Mouse (Mus musculus) C2C12 (cell line): ENCODE data around the gene Pecr.

Source experiments
- CTCF ChIP-seq: IDR thresholded peaks from one replicate; pipeline ENCODE4 v1.5.1; 2011; ENCODE audit not compliant: control insufficient read depth, insufficient read depth, insufficient read length
- FOSL1 ChIP-seq: IDR thresholded peaks from one replicate; pipeline ENCODE4 v1.8.0; 2011; ENCODE audit warnings: mild to moderate bottlenecking, low read length; ENCODE audit not compliant: poor library complexity, insufficient read depth, severe bottlenecking
- MAX ChIP-seq: IDR thresholded peaks from one replicate; pipeline ENCODE4 v1.6.1; 2011; ENCODE audit warnings: mild to moderate bottlenecking, control low read depth
- MYOD1 ChIP-seq: IDR thresholded peaks from one replicate; pipeline ENCODE4 v1.6.1; 2011; ENCODE audit warnings: low read depth; ENCODE audit not compliant: control insufficient read depth, insufficient read length
- MYOG ChIP-seq: IDR thresholded peaks from one replicate; pipeline ENCODE4 v1.6.1; 2011; ENCODE audit not compliant: control insufficient read depth, insufficient read length; ENCODE audit errors: extremely low read depth

- no peak for TF ChIP-seq CTCF
- TF ChIP-seq MYOG = no peak
- no peak for TF ChIP-seq FOSL1
- TF ChIP-seq MYOD1 = no peak
- TF ChIP-seq MAX = no peak
These were observed 32.3 kb downstream of the Pecr start for GRCm38 (mm10) chr1:72251806-72252205.
